In the genomic region with DNA sequence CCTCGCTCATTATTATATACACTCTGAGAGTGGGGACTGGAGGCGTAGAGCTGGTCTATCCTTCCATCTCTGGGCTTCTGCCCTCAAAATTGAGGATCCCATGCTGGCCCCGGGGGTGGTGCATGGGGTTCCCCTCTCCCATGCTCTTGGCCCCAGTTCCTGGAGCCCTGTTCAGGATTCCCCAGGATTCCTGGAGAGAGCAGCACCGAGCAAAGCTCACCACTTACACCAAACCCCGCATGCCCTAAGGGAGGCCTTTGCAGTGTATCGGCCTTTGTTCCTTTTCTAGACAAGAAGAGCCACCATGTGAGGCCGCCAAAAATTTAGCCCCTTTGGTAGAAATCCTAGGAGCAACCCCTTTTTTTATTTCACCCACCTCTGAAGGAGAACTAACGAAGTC, we compare ENCODE assay signal across 8 mouse cellular contexts. TPM values are rescaled to one million over a fixed set of nuclear protein-coding genes. Genes with fewer than 3 reads are reported as not detected.
A peak's percentile ranks its signal among the peaks of the same experiment; 100 is the strongest.
DNase-seq lines count a peak whose midpoint lies in the region; ATAC-seq lines count a peak whose summit lies in the region.

No protein-coding gene starts in this region.

- peak; percentile 29; the same call in 1 of the 2 replicates for ATAC-seq in limb, embryonic 13.5 days (ENCODE audit: low FRiP score, low read depth)
- ATAC-seq in CD4-positive, CD25-positive, alpha-beta regulatory T cell, adult 4 months, result no peak
- ATAC-seq in megakaryocyte, adult 5-6 weeks (ENCODE audit: poor library complexity, severe bottlenecking), result no peak

- H3K27ac ChIP-seq in forebrain, embryonic 10.5 days, result peak overlapping the region; percentile 98
- H3K27ac ChIP-seq in limb, embryonic 13.5 days, result peak overlapping the region; percentile 99

- H3K4me2 ChIP-seq in limb, embryonic 13.5 days (replicated peaks), result peak overlapping the region; percentile 84

- peak overlapping the region; percentile 97 for H3K9ac ChIP-seq in limb, embryonic 13.5 days

- H3K36me3 ChIP-seq in forebrain, embryonic 10.5 days (replicated peaks), result no peaks in the 10 kb centered on the region
- peaks cover under 1% of the 10 kb centered on the region; the same call in 1 of the 2 replicates for H3K36me3 ChIP-seq in limb, embryonic 13.5 days

- WGBS in forebrain, embryonic 10.5 days, result 17% methylated on average over 8 of the region's 8 CpGs
- WGBS in limb, embryonic 13.5 days, result 19% methylated on average over 8 of the region's 8 CpGs

- H3K4me1 ChIP-seq in forebrain, embryonic 10.5 days, result peaks cover 51% of the 10 kb centered on the region
- peaks cover 72% of the 10 kb centered on the region for H3K4me1 ChIP-seq in limb, embryonic 13.5 days

- peak; percentile 19 to 23 for DNase-seq in layer of hippocampus, adult 8-10 months (ENCODE audit: low spot score in 2 of 2)
- DNase-seq in layer of hippocampus, adult 9-11 months, result no peak
- DNase-seq in cerebellum, adult 9-10 months, result peak; percentile 27
- peak; percentile 42 for DNase-seq in forebrain, embryonic 10.5 days (ENCODE audit: extremely low spot score, low spot score)
- no peak for DNase-seq in spleen, adult 12 weeks (ENCODE audit: low spot score)

- peak overlapping the region; percentile 88 for H3K4me3 ChIP-seq in forebrain, embryonic 10.5 days
- peak overlapping the region; percentile 91 for H3K4me3 ChIP-seq in limb, embryonic 13.5 days

- H3K27me3 ChIP-seq in forebrain, embryonic 10.5 days (ENCODE audit: poor library complexity, severe bottlenecking), result peaks cover 59% of the 10 kb centered on the region
- H3K27me3 ChIP-seq in limb, embryonic 13.5 days, result peaks cover 22% of the 10 kb centered on the region; the same call in 1 of the 2 replicates

- H3K9me3 ChIP-seq in forebrain, embryonic 10.5 days, result no peaks in the 10 kb centered on the region
- H3K9me3 ChIP-seq in limb, embryonic 13.5 days, result no peaks in the 10 kb centered on the region

RNA-seq across cellular contexts. Expression of gene Aff3, which starts 36.3 kb away (rescaled TPM):
- total RNA-seq in layer of hippocampus, adult 8-10 months (2022), result 100 to 1,000 TPM; 101 to 141 (median 116) TPM
- polyA plus RNA-seq in forebrain, embryonic 10.5 days (2016; fragmentation: Nextera tagmentation; extraction: Ambion mirVana), result 3.4 and 3.5 TPM in 2 replicates
- 20.6 and 24.9 TPM in 2 replicates for polyA plus RNA-seq in limb, embryonic 13.5 days (2015; fragmentation: Nextera tagmentation; extraction: Ambion mirVana)
- 10 to 100 TPM; 11.9 to 15.1 TPM for polyA plus RNA-seq in CD4-positive, CD25-positive, alpha-beta regulatory T cell, adult 4 months (2017; shearing (Covaris generic))
- 2.2 and 2.6 TPM in 2 replicates for total RNA-seq in megakaryocyte, adult 5-6 weeks (2015)
- total RNA-seq in megakaryocyte, adult 5-6 weeks (2017), result 2.2 and 2.4 TPM in 2 replicates

Comparison
In these comparisons a context has a peak if more than half of its experiments do, and no peak if none do; other contexts are left out.
1. DNase-seq: peak in layer of hippocampus, adult 8-10 months (2 of 2), cerebellum, adult 9-10 months (single experiment) and forebrain, embryonic 10.5 days (single experiment); none in layer of hippocampus, adult 9-11 months (single experiment) and spleen, adult 12 weeks (single experiment).